ENCODE assay signal across 12 mouse cellular contexts in genomic region chr10:39551637-39552185, GRCm38 (mm10).
DNase-seq lines count a peak whose midpoint lies in the region; ATAC-seq and TF ChIP-seq lines count a peak whose summit lies in the region.
"Had no signal": no experiment of that assay in that cellular context is flagged by ENCODE, and none has a peak within 500 bp of the region (broad histone marks: within the 10 kb centered on the region; RNA-seq: fewer than 3 reads in every experiment).

No protein-coding gene starts in this region.

- peaks cover 9% of the 10 kb centered on the region for H3K36me3 ChIP-seq in heart, embryonic 13.5 days
- H3K36me3 ChIP-seq in forebrain, postnatal 0 days (ENCODE audit: insufficient read depth): peaks cover 25% of the 10 kb centered on the region
- H3K36me3 ChIP-seq in midbrain, embryonic 13.5 days: peaks cover 5% of the 10 kb centered on the region; the same call in 1 of the 2 replicates

- no peaks in the 10 kb centered on the region for H3K27me3 ChIP-seq in heart, embryonic 13.5 days (replicated peaks)
- H3K27me3 ChIP-seq in forebrain, postnatal 0 days (ENCODE audit: insufficient read depth, low read length): no peaks in the 10 kb centered on the region
- no peaks in the 10 kb centered on the region for H3K27me3 ChIP-seq in midbrain, embryonic 13.5 days

- H3K4me1 ChIP-seq in heart, embryonic 13.5 days: peaks cover 53% of the 10 kb centered on the region
- H3K4me1 ChIP-seq in forebrain, postnatal 0 days (ENCODE audit: insufficient read depth): peaks cover 26% of the 10 kb centered on the region; the same call in 1 of the 2 replicates
- peaks cover 82% of the 10 kb centered on the region for H3K4me1 ChIP-seq in midbrain, embryonic 13.5 days (replicated peaks)

- no peak overlapping the region for H3K4me2 ChIP-seq in heart, embryonic 13.5 days
- no peak overlapping the region for H3K4me2 ChIP-seq in forebrain, postnatal 0 days (ENCODE audit: low read depth)
- H3K4me2 ChIP-seq in midbrain, embryonic 13.5 days (replicated peaks): peak overlapping the region; percentile 15; the same call in 1 of the 2 replicates

- no peak for ATAC-seq in heart, embryonic 13.5 days (ENCODE audit: extremely low read depth, insufficient number of reproducible peaks, low FRiP score, low TSS enrichment)
- ATAC-seq in forebrain, postnatal 0 days: no peak
- peak; percentile 5 for ATAC-seq in midbrain, embryonic 13.5 days
- ATAC-seq: activated CD4-positive, CD25-positive, alpha-beta regulatory T cell, adult 4 months had no signal

- WGBS in heart, embryonic 13.5 days: 78% methylated on average over 9 of the region's 9 CpGs
- WGBS in forebrain, postnatal 0 days: 37% methylated on average over 9 of the region's 9 CpGs
- 29% methylated on average over 9 of the region's 9 CpGs for WGBS in midbrain, embryonic 13.5 days

- H3K4me3 ChIP-seq in heart, embryonic 13.5 days: no peak overlapping the region
- H3K4me3 ChIP-seq in forebrain, postnatal 0 days (ENCODE audit: low read depth, low read length): no peak overlapping the region
- no peak overlapping the region for H3K4me3 ChIP-seq in midbrain, embryonic 13.5 days (replicated peaks)

- TF ChIP-seq CTCF in forebrain, postnatal 0 days (IDR thresholded peaks at IDR 0.05; ENCODE audit: low read depth): no peak

- 0 out of 2 replicates have a peak overlapping the region, but pooled peaks have one; percentile 3 for H3K27ac ChIP-seq in heart, embryonic 13.5 days (replicated peaks)
- peak overlapping the region; percentile 68 for H3K27ac ChIP-seq in forebrain, postnatal 0 days (ENCODE audit: low read depth, low read length)
- peak overlapping the region; percentile 97 for H3K27ac ChIP-seq in midbrain, embryonic 13.5 days

- DNase-seq in heart, postnatal 36 days: no peak
- peak; percentile 10 for DNase-seq in adipocyte (ENCODE audit: low spot score)
- DNase-seq in forebrain, postnatal 0 days: no peak
- no peak for DNase-seq in thymus, postnatal 10 days (ENCODE audit: low spot score in 2 of 2)
- DNase-seq in cerebellum, adult 9-10 months: no peak
- no peak for DNase-seq in heart, postnatal 10 days
- DNase-seq: kidney, adult 8-10 months; lung, postnatal 36 days; right cerebral cortex, postnatal 14 days had no signal

- no peak overlapping the region for H3K9ac ChIP-seq in heart, embryonic 13.5 days
- 0 out of 2 replicates have a peak overlapping the region, but pooled peaks have one; percentile 39 for H3K9ac ChIP-seq in forebrain, postnatal 0 days
- peak overlapping the region; percentile 60 for H3K9ac ChIP-seq in midbrain, embryonic 13.5 days (replicated peaks)

- intact Hi-C loops in heart, postnatal 36 days (cut with DNase I): no loop called here
- intact Hi-C loops in heart, postnatal 10 days (cut with DNase I): no loop called here

- no peaks in the 10 kb centered on the region for H3K9me3 ChIP-seq in heart, embryonic 13.5 days
- H3K9me3 ChIP-seq in forebrain, postnatal 0 days (ENCODE audit: low read length): no peaks in the 10 kb centered on the region
- no peaks in the 10 kb centered on the region for H3K9me3 ChIP-seq in midbrain, embryonic 13.5 days

Comparison
In these comparisons a context has a peak if more than half of its experiments do, and no peak if none do; other contexts are left out.
1. H3K27ac ChIP-seq: peak in every context shown above with its lines; median percentile 97 in midbrain, embryonic 13.5 days; 68 in forebrain, postnatal 0 days; 3 in heart, embryonic 13.5 days.